Mouse (Mus musculus) embryo, embryonic 10 days (tissue): ENCODE results near the gene Pex3.

Experiments
- DNase-seq: peaks from one replicate; pipeline ENCODE4 v3.0.0-alpha.2; 2015; ENCODE audit warnings: low spot score

Pex3 gene

GRCm38 (mm10) chr10:13552646-13553497 is at the start of gene Pex3, which contains the start of gene Adat2:
Pex3 (minus strand) TSS chr10:13553142.
Adat2 (plus strand) TSS chr10:13552894.
- DNase-seq, result peak; percentile 95

- DNase-seq, result no peak
These were observed 48.0 kb upstream of the Pex3 start for GRCm38 (mm10) chr10:13600926-13601325.

- no peak for DNase-seq
These were observed 44.5 kb upstream of the Pex3 start for GRCm38 (mm10) chr10:13597491-13597890.

GRCm38 (mm10) chr10:13596866-13597265 is 43.9 kb upstream of the Pex3 start:
- no peak for DNase-seq

GRCm38 (mm10) chr10:13596073-13596472 is 43.1 kb upstream of the Pex3 start:
- peak; percentile 20 for DNase-seq

- no peak for DNase-seq
These were observed 40.6 kb upstream of the Pex3 start for GRCm38 (mm10) chr10:13593529-13593928.

- no peak for DNase-seq
These were observed 39.3 kb upstream of the Pex3 start for GRCm38 (mm10) chr10:13592196-13592595.

- DNase-seq, result no peak
These were observed 35.0 kb upstream of the Pex3 start for GRCm38 (mm10) chr10:13587914-13588313.

- DNase-seq, result no peak
These were observed 24.2 kb upstream of the Pex3 start for GRCm38 (mm10) chr10:13577123-13577522.

GRCm38 (mm10) chr10:13572410-13572809 is 19.5 kb upstream of the Pex3 start:
- DNase-seq, result no peak

GRCm38 (mm10) chr10:13572003-13572402 is 19.1 kb upstream of the Pex3 start:
- no peak for DNase-seq

GRCm38 (mm10) chr10:13570697-13571538 is 18.0 kb upstream of the Pex3 start:
- DNase-seq, result peak; percentile 24

GRCm38 (mm10) chr10:13569818-13570217 is 16.9 kb upstream of the Pex3 start:
- DNase-seq, result no peak

- no peak for DNase-seq
These were observed 13.5 kb upstream of the Pex3 start for GRCm38 (mm10) chr10:13566393-13566792.

- no peak for DNase-seq
These were observed 12.1 kb upstream of the Pex3 start for GRCm38 (mm10) chr10:13565080-13565448.

GRCm38 (mm10) chr10:13564364-13565079 is 11.6 kb upstream of the Pex3 start:
- DNase-seq, result peak; percentile 87

GRCm38 (mm10) chr10:13560014-13560674 is 7.2 kb upstream of the Pex3 start:
- DNase-seq, result no peak

- no peak for DNase-seq
These were observed 1.4 kb upstream of the Pex3 start for GRCm38 (mm10) chr10:13554316-13554715.

GRCm38 (mm10) chr10:13553498-13553985 is 600 bp upstream of the Pex3 start:
- no peak for DNase-seq

- no peak for DNase-seq
These were observed 11.2 kb downstream of the Pex3 start for GRCm38 (mm10) chr10:13541721-13542120.

GRCm38 (mm10) chr10:13539769-13540333 is 13.1 kb downstream of the Pex3 start:
- no peak for DNase-seq
